Mouse (Mus musculus): ENCODE measurements around the gene Cept1. TPM values are rescaled to one million over a fixed set of nuclear protein-coding genes. Genes with fewer than 3 reads are reported as not detected.

The Cept1 gene
- total RNA-seq, 2 experiments from 2014 or later: 18.8 to 21.7 TPM

- intact Hi-C loops (cut with DNase I): no loop called here
These were observed 52.1 kb downstream of the Cept1 start for GRCm38 (mm10) chr3:106495346-106496044.

GRCm38 (mm10) chr3:106494417-106494950, 53.1 kb downstream of the Cept1 start:
- DNase-seq: no peak
- intact Hi-C loops (cut with DNase I): no loop called here

More at GRCm38 (mm10) chr3:106495346-106496044, 52.1 kb downstream of the Cept1 start:
- no peak for DNase-seq

- DNase-seq: no peak
- intact Hi-C loops (cut with DNase I): no loop called here
These were observed 53.7 kb downstream of the Cept1 start for GRCm38 (mm10) chr3:106493882-106494281.

- no peak for DNase-seq
- intact Hi-C loops (cut with DNase I): no loop called here
These were observed 54.4 kb downstream of the Cept1 start for GRCm38 (mm10) chr3:106493202-106493601.

GRCm38 (mm10) chr3:106492723-106493122, 54.9 kb downstream of the Cept1 start:
- intact Hi-C loops (cut with DNase I): no loop called here
- DNase-seq: no peak

- no peak for DNase-seq
- intact Hi-C loops (cut with DNase I): no loop called here
These were observed 57.4 kb downstream of the Cept1 start for GRCm38 (mm10) chr3:106490239-106490638.

GRCm38 (mm10) chr3:106487551-106487950, 60.1 kb downstream of the Cept1 start:
- no peak for DNase-seq
- intact Hi-C loops (cut with DNase I): no loop called here

- no peak for DNase-seq
- intact Hi-C loops (cut with DNase I): no loop called here
These were observed 61.8 kb downstream of the Cept1 start for GRCm38 (mm10) chr3:106485810-106486209.

GRCm38 (mm10) chr3:106484861-106485260, 62.7 kb downstream of the Cept1 start:
- no peak for DNase-seq
- intact Hi-C loops (cut with DNase I): no loop called here

GRCm38 (mm10) chr3:106483796-106484405, 63.7 kb downstream of the Cept1 start:
- intact Hi-C loops (cut with DNase I): no loop called here

GRCm38 (mm10) chr3:106483297-106483696, 64.3 kb downstream of the Cept1 start:
- intact Hi-C loops (cut with DNase I): no loop called here
- no peak for DNase-seq

More at GRCm38 (mm10) chr3:106483796-106484405, 63.7 kb downstream of the Cept1 start:
- no peak for DNase-seq

GRCm38 (mm10) chr3:106482281-106483081, 65.1 kb downstream of the Cept1 start, which contains the start of gene Dennd2d:
Dennd2d (plus strand) TSS chr3:106482405.
- intact Hi-C loops (cut with DNase I): no loop called here

GRCm38 (mm10) chr3:106476863-106477262, 70.7 kb downstream of the Cept1 start:
- intact Hi-C loops (cut with DNase I): no loop called here
- DNase-seq: no peak

More at GRCm38 (mm10) chr3:106482281-106483081, 65.1 kb downstream of the Cept1 start, which contains the start of gene Dennd2d:
- peak; percentile 23 to 32 for DNase-seq

- intact Hi-C loops (cut with DNase I): no loop called here
- DNase-seq: no peak
These were observed 73.4 kb downstream of the Cept1 start for GRCm38 (mm10) chr3:106474210-106474609.

GRCm38 (mm10) chr3:106464750-106465149, 82.9 kb downstream of the Cept1 start:
- intact Hi-C loops (cut with DNase I): no loop called here
- no peak for DNase-seq

- DNase-seq: no peak
- intact Hi-C loops (cut with DNase I): no loop called here
These were observed 85.1 kb downstream of the Cept1 start for GRCm38 (mm10) chr3:106462493-106462892.

- no peak for DNase-seq
- intact Hi-C loops (cut with DNase I): no loop called here
These were observed 85.5 kb downstream of the Cept1 start for GRCm38 (mm10) chr3:106462059-106462470.

- intact Hi-C loops (cut with DNase I): no loop called here
These were observed 90.2 kb downstream of the Cept1 start for GRCm38 (mm10) chr3:106457298-106457869.

GRCm38 (mm10) chr3:106452616-106453015, 95.0 kb downstream of the Cept1 start:
- no peak for DNase-seq
- intact Hi-C loops (cut with DNase I): no loop called here

More at GRCm38 (mm10) chr3:106457298-106457869, 90.2 kb downstream of the Cept1 start:
- no peak for DNase-seq

All from heart, postnatal 36 days (tissue).